Mouse (Mus musculus) megakaryocyte, adult 5-6 weeks (primary cell): ENCODE results near the gene Olfr1448. TPM values are rescaled to one million over a fixed set of nuclear protein-coding genes. Genes with fewer than 3 reads are reported as not detected.
"Not testable (repeated sequence)": the region's sequence is repeated elsewhere in the genome, so short reads cannot be mapped to it uniquely, and the experiment has no call there.

Source experiments
- ATAC-seq: 2 replicates; pipeline ENCODE4 v1.8.0; 2016; ENCODE audit warnings: mild to moderate bottlenecking, inconsistent platforms; ENCODE audit not compliant: poor library complexity, severe bottlenecking
- total RNA-seq, 2 experiments: library from RNA; stranded (forward) in 1 of 2; stranded (reverse) in 1 of 2; fragments of 153-499, 151-499 nt in 1 of 2; fragments of 221-1000, 200-1000 nt in 1 of 2; gene quantifications; 2 replicates each; pipeline versions ENCODE4 v1.2.3 to v1.2.4; 2015 to 2017

Olfr1448 gene
- total RNA-seq (2015) = not detected in 2 replicates
- not detected in 2 replicates for total RNA-seq (2017)

DNA sequence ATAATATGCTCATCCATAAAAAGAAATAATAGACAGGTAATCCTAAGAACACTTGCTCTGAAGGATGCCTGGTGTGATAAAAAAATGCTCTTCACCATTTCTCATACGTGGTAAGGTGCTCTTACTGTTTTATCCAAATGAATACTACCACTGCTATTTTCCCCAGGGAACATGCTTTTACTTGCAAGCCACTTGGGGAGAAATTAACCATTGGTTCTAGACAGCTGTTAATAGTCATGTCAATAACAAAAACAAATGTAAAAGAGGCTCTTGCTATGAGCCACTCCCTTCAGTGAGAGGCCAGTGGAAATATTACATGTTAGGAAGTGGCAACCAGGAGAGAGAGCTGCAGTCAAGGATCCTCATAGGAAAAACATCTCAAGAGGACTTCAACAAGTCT, at the start of gene Olfr1448:
Olfr1448 (minus strand) TSS at position 101 of the 400 bp plus-strand sequence.
- ATAC-seq = no peak

DNA sequence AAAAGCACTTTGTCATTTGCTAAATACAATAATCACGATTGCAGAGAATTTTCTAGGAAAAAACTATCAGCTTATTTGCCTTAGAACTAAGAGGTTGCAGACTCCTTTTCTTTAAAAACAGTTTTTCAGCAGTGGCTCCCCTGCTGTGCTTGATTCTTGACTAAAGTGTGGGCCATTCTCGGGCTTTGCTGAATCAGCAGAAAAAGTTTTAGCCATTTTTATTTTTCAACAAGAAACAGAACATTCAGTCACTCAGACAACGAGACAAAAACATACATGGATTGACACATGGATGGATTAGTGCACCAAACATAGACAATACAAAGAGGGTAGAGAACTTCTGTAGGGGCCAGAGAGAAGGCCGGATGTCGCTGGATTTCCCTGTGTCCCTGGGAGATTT, 45.9 kb upstream of the Olfr1448 start:
- ATAC-seq = not testable (repeated sequence)

DNA sequence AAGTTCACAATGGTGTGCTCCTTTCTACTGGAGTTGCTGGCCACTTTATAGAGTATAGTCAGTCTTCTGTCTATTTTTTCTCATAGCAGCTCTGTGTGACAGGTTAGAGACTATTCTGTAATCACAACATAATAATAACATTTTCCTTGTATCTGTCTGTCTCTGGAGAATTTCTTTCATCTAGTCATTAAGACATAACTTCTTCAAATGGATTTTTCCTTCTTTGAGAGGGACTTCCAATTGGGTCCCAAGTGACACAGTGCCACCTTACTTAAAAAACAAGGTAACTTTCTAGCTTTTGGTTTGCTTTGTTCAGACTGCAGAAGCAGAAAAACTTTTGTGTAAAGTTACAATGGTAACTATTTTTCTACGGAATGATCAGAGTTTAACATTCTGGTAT, 25.7 kb upstream of the Olfr1448 start, which contains the start of gene Olfr1450:
Olfr1450 (plus strand) TSS at position 301 of the 400 bp plus-strand sequence.
- ATAC-seq = no peak

DNA sequence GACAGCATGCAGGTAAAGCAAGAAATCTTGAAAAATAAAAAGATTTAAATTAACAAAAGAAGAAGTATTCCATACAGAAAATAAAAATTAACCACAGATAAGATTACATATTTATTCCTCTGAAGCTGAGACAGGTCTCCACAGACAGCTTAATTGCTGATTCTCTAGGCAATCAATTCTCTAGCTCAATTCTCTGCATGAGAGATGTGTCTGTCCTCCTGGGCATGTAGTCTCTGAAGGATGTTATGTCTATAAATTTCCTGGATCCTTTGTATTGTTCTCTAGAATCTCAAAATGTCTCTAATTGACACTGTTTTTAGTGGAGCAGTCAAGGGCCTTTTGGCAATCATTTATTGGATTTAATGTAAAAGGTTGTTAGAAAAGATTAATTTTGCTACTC, 6.3 kb upstream of the Olfr1448 start, which contains the start of gene Olfr1449:
Olfr1449 (plus strand) TSS at position 301 of the 400 bp plus-strand sequence.
- no peak for ATAC-seq

- ATAC-seq = no peak
Measured at GRCm38 (mm10) chr19:12903643-12904042, 20.6 kb downstream of the Olfr1448 start, which contains the start of gene Olfr1447. Gene Olfr1447 (minus strand): TSS chr19:12903743.

DNA sequence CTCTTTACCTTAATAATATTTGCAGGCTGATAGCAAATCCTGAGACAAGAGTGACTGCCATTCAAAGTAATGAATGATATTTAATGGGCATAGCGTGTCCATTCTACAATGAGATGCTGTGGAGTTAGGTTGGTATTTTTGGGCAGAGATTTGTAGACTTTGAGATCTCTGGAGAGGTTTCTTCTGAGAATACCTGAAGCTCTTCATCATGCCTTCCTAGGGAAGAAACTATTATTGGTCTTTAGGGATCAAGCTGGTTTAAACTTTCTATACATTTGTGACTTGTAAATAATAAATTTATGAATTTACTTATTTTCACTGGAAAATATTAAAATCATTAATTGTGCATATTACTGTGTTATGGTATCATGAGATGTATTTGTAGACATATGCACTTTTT, 30.8 kb downstream of the Olfr1448 start, which contains the start of gene Olfr1446:
Olfr1446 (minus strand) TSS at position 101 of the 400 bp plus-strand sequence.
- ATAC-seq = no peak

GRCm38 (mm10) chr19:12883555-12883954, 40.7 kb downstream of the Olfr1448 start, which contains the start of gene Olfr1445:
Gene Olfr1445 (plus strand): TSS chr19:12883855.
- no peak for ATAC-seq

Other genes with a start within 250 kb of the Olfr1448 start
- gene Olfr1443, start 246.3 kb downstream of the Olfr1448 start, total RNA-seq (2015) = not detected in 2 replicates
- gene Olfr1443, start 246.3 kb downstream of the Olfr1448 start, total RNA-seq (2017) = not detected in 2 replicates
- not detected in 2 replicates for gene Keg1, start 228.6 kb downstream of the Olfr1448 start, total RNA-seq (2015)
- gene Keg1, start 228.6 kb downstream of the Olfr1448 start, total RNA-seq (2017) = not detected in 2 replicates
- 4.1 and 5.0 TPM in 2 replicates for gene Cntf, start 158.8 kb downstream of the Olfr1448 start, total RNA-seq (2015)
- gene Cntf, start 158.8 kb downstream of the Olfr1448 start, total RNA-seq (2017) = 1.5 and 2.5 TPM in 2 replicates
- gene Zfp91, start 128.3 kb downstream of the Olfr1448 start, total RNA-seq (2015) = 56.9 and 61.3 TPM in 2 replicates
- gene Zfp91, start 128.3 kb downstream of the Olfr1448 start, total RNA-seq (2017) = 72.9 and 88.1 TPM in 2 replicates
- gene Lpxn, start 128.2 kb downstream of the Olfr1448 start, total RNA-seq (2015) = 29.7 and 33.0 TPM in 2 replicates
- gene Lpxn, start 128.2 kb downstream of the Olfr1448 start, total RNA-seq (2017) = 26.4 and 27.2 TPM in 2 replicates
- not detected in 2 replicates for gene Gm5244, start 77.7 kb downstream of the Olfr1448 start, total RNA-seq (2015)
- gene Gm5244, start 77.7 kb downstream of the Olfr1448 start, total RNA-seq (2017) = not detected in 2 replicates
- 0.62 TPM in 1 of 2 replicates, not detected in the other for gene Olfr1444, start 67.1 kb downstream of the Olfr1448 start, total RNA-seq (2015)
- gene Olfr1444, start 67.1 kb downstream of the Olfr1448 start, total RNA-seq (2017) = 0.44 TPM in 1 of 2 replicates, not detected in the other
- not detected in 2 replicates for gene Olfr1445, start 40.6 kb downstream of the Olfr1448 start, total RNA-seq (2015)
- gene Olfr1445, start 40.6 kb downstream of the Olfr1448 start, total RNA-seq (2017) = not detected in 2 replicates
- gene Olfr1446, start 30.9 kb downstream of the Olfr1448 start, total RNA-seq (2015) = not detected in 2 replicates
- not detected in 2 replicates for gene Olfr1446, start 30.9 kb downstream of the Olfr1448 start, total RNA-seq (2017)
- gene Olfr1447, start 20.7 kb downstream of the Olfr1448 start, total RNA-seq (2015) = not detected in 2 replicates
- gene Olfr1447, start 20.7 kb downstream of the Olfr1448 start, total RNA-seq (2017) = not detected in 2 replicates
- gene Olfr1449, start 6.4 kb upstream of the Olfr1448 start, total RNA-seq (2015) = not detected in 2 replicates
- gene Olfr1449, start 6.4 kb upstream of the Olfr1448 start, total RNA-seq (2017) = not detected in 2 replicates
- 0.11 TPM in 1 of 2 replicates, not detected in the other for gene Olfr1450, start 25.8 kb upstream of the Olfr1448 start, total RNA-seq (2015)
- not detected in 2 replicates for gene Olfr1450, start 25.8 kb upstream of the Olfr1448 start, total RNA-seq (2017)
- gene Olfr1451, start 70.6 kb upstream of the Olfr1448 start, total RNA-seq (2015) = not detected in 2 replicates
- not detected in 2 replicates for gene Olfr1451, start 70.6 kb upstream of the Olfr1448 start, total RNA-seq (2017)
- gene Olfr1453, start 103.9 kb upstream of the Olfr1448 start, total RNA-seq (2015) = not detected in 2 replicates
- not detected in 2 replicates for gene Olfr1453, start 103.9 kb upstream of the Olfr1448 start, total RNA-seq (2017)
- not detected in 2 replicates for gene Olfr1454, start 136.2 kb upstream of the Olfr1448 start, total RNA-seq (2015)
- gene Olfr1454, start 136.2 kb upstream of the Olfr1448 start, total RNA-seq (2017) = not detected in 2 replicates
- not detected in 2 replicates for gene Olfr1457, start 173.5 kb upstream of the Olfr1448 start, total RNA-seq (2015)
- not detected in 2 replicates for gene Olfr1457, start 173.5 kb upstream of the Olfr1448 start, total RNA-seq (2017)
- gene Olfr1458, start 182.4 kb upstream of the Olfr1448 start, total RNA-seq (2015) = not detected in 2 replicates
- not detected in 2 replicates for gene Olfr1458, start 182.4 kb upstream of the Olfr1448 start, total RNA-seq (2017)
- 0.09 TPM in 1 of 2 replicates, not detected in the other for gene Olfr1459, start 225.1 kb upstream of the Olfr1448 start, total RNA-seq (2015)
- gene Olfr1459, start 225.1 kb upstream of the Olfr1448 start, total RNA-seq (2017) = not detected in 2 replicates
- gene Olfr1461, start 238.6 kb upstream of the Olfr1448 start, total RNA-seq (2015) = not detected in 2 replicates
- gene Olfr1461, start 238.6 kb upstream of the Olfr1448 start, total RNA-seq (2017) = not detected in 2 replicates